Mouse (Mus musculus) liver, embryonic 14.5 days (tissue): Measurements from ENCODE around the gene Gm2663.

ENCODE experiments used
- CTCF ChIP-seq: IDR thresholded peaks from 2 replicates; pipeline ENCODE4 v1.5.1; 2016; ENCODE audit warnings: antibody characterized with exemption, low read depth, control low read depth
- EP300 ChIP-seq: IDR thresholded peaks from 2 replicates; pipeline ENCODE4 v1.6.1; 2016; ENCODE audit warnings: antibody characterized with exemption, low read depth

DNA sequence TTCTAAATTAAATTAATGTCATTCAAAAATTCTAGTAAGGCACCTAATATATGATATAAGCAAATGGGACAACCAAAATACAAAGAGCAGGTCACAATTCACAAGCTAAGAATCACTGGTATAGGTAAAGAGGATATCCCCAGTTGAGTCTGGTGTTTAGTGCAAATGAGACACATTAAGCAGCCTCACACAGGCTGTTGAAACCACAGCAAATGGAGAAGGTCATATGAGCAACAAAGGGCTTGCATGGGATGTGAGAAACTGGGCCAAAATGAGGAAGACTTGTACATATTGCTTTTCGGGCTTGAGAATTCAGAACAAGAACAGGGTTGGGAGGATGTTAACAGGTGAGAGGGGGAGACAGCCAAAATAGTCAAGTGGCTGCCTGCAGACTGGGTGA, 45.5 kb upstream of the Gm2663 start:
- TF ChIP-seq EP300 = no peak
- no peak for TF ChIP-seq CTCF
